Mouse (Mus musculus): ENCODE data around the gene 4930563M21Rik. TPM values are rescaled to one million over a fixed set of nuclear protein-coding genes. Genes with fewer than 3 reads are reported as not detected.

The 4930563M21Rik gene
- polyA plus RNA-seq, 2 experiments, result not detected

GRCm38 (mm10) chr9:55938618-55938985, 71.7 kb downstream of the 4930563M21Rik start:
- 50% methylated on average over 6 of the region's 6 CpGs for WGBS
- DNase-seq (ENCODE audit: low spot score) (no peak), ATAC-seq (ENCODE audit: low FRiP score, low read depth) (0 out of 2 replicates have a peak, but pooled peaks have one; percentile 8)
- Histone ChIP-seq H3K27me3 (ENCODE audit: control insufficient read depth, insufficient read depth, low read length) (no peaks in the 10 kb centered on the region), H3K9ac (ENCODE audit: low read depth, low read length, severe bottlenecking) (peak overlapping the region; percentile 82), H3K4me2 (replicated peaks; ENCODE audit: low read depth, low read length, severe bottlenecking) (peak overlapping the region; percentile 50), H3K9me3 (ENCODE audit: control insufficient read depth, low read length) (no peaks in the 10 kb centered on the region), H3K4me1 (ENCODE audit: control insufficient read depth, insufficient read depth, low read length) (peaks cover 14% of the 10 kb centered on the region), H3K36me3 (ENCODE audit: control insufficient read depth, insufficient read depth, low read length) (no peaks in the 10 kb centered on the region), H3K4me3 (replicated peaks; ENCODE audit: low read length) (peak overlapping the region; percentile 71), H3K27ac (replicated peaks; ENCODE audit: low read depth, low read length) (no peak overlapping the region)
- no peak for TF ChIP-seq POLR2A (IDR thresholded peaks at IDR 0.05; ENCODE audit: borderline replicate concordance, extremely low read depth, insufficient read depth, insufficient read length)

DNA sequence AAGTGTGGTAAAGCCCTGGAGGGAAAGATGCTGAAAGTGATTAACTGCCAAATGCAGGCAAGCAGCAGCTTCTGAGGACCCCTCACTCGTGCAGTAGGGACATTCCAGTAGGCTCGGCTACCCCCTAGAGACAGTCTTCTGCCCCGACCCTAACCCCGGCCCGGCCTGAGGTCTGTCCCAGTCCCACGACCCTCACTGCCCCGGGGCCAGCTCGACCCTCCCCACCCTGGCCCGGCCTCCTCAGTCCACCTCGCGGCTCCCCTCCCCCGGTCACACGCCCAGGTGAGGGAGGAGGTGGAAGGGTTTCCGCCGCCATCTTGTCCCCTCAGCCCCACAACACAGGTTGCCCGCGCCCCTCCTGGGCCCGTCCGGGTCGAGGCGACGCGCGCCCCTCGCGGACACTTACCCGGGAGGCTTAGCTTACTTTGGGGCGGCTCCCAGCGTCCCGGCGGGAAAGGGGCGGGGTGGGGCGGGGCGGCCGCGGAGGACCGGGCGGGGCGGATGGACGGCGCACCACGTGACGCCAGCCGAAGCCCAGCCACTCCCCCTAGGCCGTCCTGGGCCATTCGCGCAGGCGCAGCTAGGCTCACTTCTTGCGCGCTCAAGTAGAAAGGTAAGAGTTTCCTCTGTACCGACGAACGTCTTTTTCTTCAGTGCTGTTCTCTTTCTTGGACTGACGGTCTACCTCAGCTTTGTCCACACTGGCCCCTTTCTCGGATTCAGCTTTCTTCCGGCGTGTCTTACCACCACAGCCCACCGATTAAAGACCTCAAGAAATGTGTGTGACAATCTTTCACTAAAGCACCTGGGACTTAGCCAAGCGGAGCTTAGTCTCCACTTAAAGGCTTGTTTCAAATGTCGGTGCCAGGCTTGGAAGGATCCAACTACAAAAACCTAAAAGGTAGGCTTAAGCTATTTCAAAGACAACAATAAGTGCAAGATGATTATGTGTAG, 72.4 kb downstream of the 4930563M21Rik start, which contains the start of gene Scaper:
Scaper (minus strand) TSS at position 456 of the 954 bp plus-strand sequence.
- Histone ChIP-seq H3K4me3 (replicated peaks; ENCODE audit: low read length) (peak within 1 kb of the TSS; percentile 71), H3K4me1 (ENCODE audit: control insufficient read depth, insufficient read depth, low read length) (peaks cover 14% of the 10 kb centered on the region), H3K36me3 (ENCODE audit: control insufficient read depth, insufficient read depth, low read length) (no peaks in the 10 kb centered on the region), H3K4me2 (replicated peaks; ENCODE audit: low read depth, low read length, severe bottlenecking) (peak within 1 kb of the TSS; percentile 50), H3K9me3 (ENCODE audit: control insufficient read depth, low read length) (no peaks in the 10 kb centered on the region), H3K27ac (replicated peaks; ENCODE audit: low read depth, low read length) (peak within 1 kb of the TSS; percentile 79), H3K9ac (ENCODE audit: low read depth, low read length, severe bottlenecking) (peak within 1 kb of the TSS; percentile 82), H3K27me3 (ENCODE audit: control insufficient read depth, insufficient read depth, low read length) (no peaks in the 10 kb centered on the region)
- DNase-seq (ENCODE audit: low spot score) (peak; percentile 92), ATAC-seq (ENCODE audit: low FRiP score, low read depth) (peak; percentile 98)
- WGBS, result under 1% methylated on average over 44 of the region's 60 CpGs
- TF ChIP-seq POLR2A (IDR thresholded peaks at IDR 0.05; ENCODE audit: borderline replicate concordance, extremely low read depth, insufficient read depth, insufficient read length), result peak; percentile 20; the same call in 1 of the 2 replicates

GRCm38 (mm10) chr9:55937224-55937663, 73.1 kb downstream of the 4930563M21Rik start:
- H3K36me3 ChIP-seq (ENCODE audit: control insufficient read depth, insufficient read depth, low read length), result no peaks in the 10 kb centered on the region
- ATAC-seq (ENCODE audit: low FRiP score, low read depth) (no peak), DNase-seq (ENCODE audit: low spot score) (no peak)
- H3K9me3 ChIP-seq (ENCODE audit: control insufficient read depth, low read length), result no peaks in the 10 kb centered on the region
- peak overlapping the region; percentile 50 for H3K4me2 ChIP-seq (replicated peaks; ENCODE audit: low read depth, low read length, severe bottlenecking)
- 31% methylated on average over 5 of the region's 5 CpGs for WGBS
- H3K4me1 ChIP-seq (ENCODE audit: control insufficient read depth, insufficient read depth, low read length), result peaks cover 14% of the 10 kb centered on the region
- H3K9ac ChIP-seq (ENCODE audit: low read depth, low read length, severe bottlenecking), result peak overlapping the region; percentile 82
- no peaks in the 10 kb centered on the region for H3K27me3 ChIP-seq (ENCODE audit: control insufficient read depth, insufficient read depth, low read length)
- H3K27ac ChIP-seq (replicated peaks; ENCODE audit: low read depth, low read length), result peak overlapping the region; percentile 79; the same call in 1 of the 2 replicates
- peak overlapping the region; percentile 71 for H3K4me3 ChIP-seq (replicated peaks; ENCODE audit: low read length)
- no peak for TF ChIP-seq POLR2A (IDR thresholded peaks at IDR 0.05; ENCODE audit: borderline replicate concordance, extremely low read depth, insufficient read depth, insufficient read length)

- no peak overlapping the region for H3K9ac ChIP-seq (ENCODE audit: low read depth, low read length, severe bottlenecking)
- H3K4me3 ChIP-seq (replicated peaks; ENCODE audit: low read length), result no peak overlapping the region
- TF ChIP-seq POLR2A (IDR thresholded peaks at IDR 0.05; ENCODE audit: borderline replicate concordance, extremely low read depth, insufficient read depth, insufficient read length), result no peak
- no peaks in the 10 kb centered on the region for H3K36me3 ChIP-seq (ENCODE audit: control insufficient read depth, insufficient read depth, low read length)
- no peaks in the 10 kb centered on the region for H3K9me3 ChIP-seq (ENCODE audit: control insufficient read depth, low read length)
- H3K4me2 ChIP-seq (replicated peaks; ENCODE audit: low read depth, low read length, severe bottlenecking), result no peak overlapping the region
- H3K4me1 ChIP-seq (ENCODE audit: control insufficient read depth, insufficient read depth, low read length), result peaks cover 5% of the 10 kb centered on the region
- no peak overlapping the region for H3K27ac ChIP-seq (replicated peaks; ENCODE audit: low read depth, low read length)
- ATAC-seq (ENCODE audit: low FRiP score, low read depth) (no peak), DNase-seq (ENCODE audit: low spot score) (no peak)
- WGBS, result 82% methylated on average over 1 of the region's 1 CpGs
- H3K27me3 ChIP-seq (ENCODE audit: control insufficient read depth, insufficient read depth, low read length), result no peaks in the 10 kb centered on the region
Observed at GRCm38 (mm10) chr9:55932482-55932881, 77.9 kb downstream of the 4930563M21Rik start.

- H3K4me1 ChIP-seq (ENCODE audit: control insufficient read depth, insufficient read depth, low read length), result no peaks in the 10 kb centered on the region
- H3K9me3 ChIP-seq (ENCODE audit: control insufficient read depth, low read length), result no peaks in the 10 kb centered on the region
- no peak overlapping the region for H3K9ac ChIP-seq (ENCODE audit: low read depth, low read length, severe bottlenecking)
- WGBS, result 72% methylated on average over 3 of the region's 3 CpGs
- H3K27me3 ChIP-seq (ENCODE audit: control insufficient read depth, insufficient read depth, low read length), result no peaks in the 10 kb centered on the region
- DNase-seq (ENCODE audit: low spot score) (peak; percentile 72), ATAC-seq (ENCODE audit: low FRiP score, low read depth) (no peak)
- no peak overlapping the region for H3K4me3 ChIP-seq (replicated peaks; ENCODE audit: low read length)
- H3K36me3 ChIP-seq (ENCODE audit: control insufficient read depth, insufficient read depth, low read length), result no peaks in the 10 kb centered on the region
- no peak overlapping the region for H3K27ac ChIP-seq (replicated peaks; ENCODE audit: low read depth, low read length)
- H3K4me2 ChIP-seq (replicated peaks; ENCODE audit: low read depth, low read length, severe bottlenecking), result no peak overlapping the region
- no peak for TF ChIP-seq POLR2A (IDR thresholded peaks at IDR 0.05; ENCODE audit: borderline replicate concordance, extremely low read depth, insufficient read depth, insufficient read length)
Observed at GRCm38 (mm10) chr9:55918579-55918978, 91.8 kb downstream of the 4930563M21Rik start.
